Mouse (Mus musculus): Measurements from ENCODE around the gene Pla1a. TPM values are rescaled to one million over a fixed set of nuclear protein-coding genes. Genes with fewer than 3 reads are reported as not detected.
A peak's percentile ranks its signal among the peaks of the same experiment; 100 is the strongest.

The Pla1a gene
- polyA plus RNA-seq, 1 experiment from 2014 or later = 49.8 TPM

- no peak overlapping the region for H3K27ac ChIP-seq (ENCODE audit: low read depth)
- H3K27me3 ChIP-seq (ENCODE audit: insufficient read depth, low read length) = no peaks in the 10 kb centered on the region
- H3K4me3 ChIP-seq (ENCODE audit: low read depth, low read length) = no peak overlapping the region
- H3K4me1 ChIP-seq (ENCODE audit: insufficient read depth) = peaks cover 14% of the 10 kb centered on the region
- WGBS (ENCODE audit: insufficient replicate concordance) = 71% methylated on average over 4 of the region's 4 CpGs
- TF ChIP-seq EP300 (IDR thresholded peaks at IDR 0.05; ENCODE audit: low read depth) (no peak), CTCF (IDR thresholded peaks at IDR 0.05; ENCODE audit: low read depth) (no peak)
- no peak for DNase-seq
- no peak overlapping the region for H3K4me2 ChIP-seq (ENCODE audit: low read depth, low read length)
- no peaks in the 10 kb centered on the region for H3K9me3 ChIP-seq (ENCODE audit: low read length)
- ATAC-seq = no peak
- no peaks in the 10 kb centered on the region for H3K36me3 ChIP-seq (replicated peaks; ENCODE audit: insufficient read depth, low read length)
- H3K9ac ChIP-seq (replicated peaks) = no peak overlapping the region
These were observed 66.7 kb downstream of the Pla1a start for GRCm38 (mm10) chr16:38366231-38366630.

- H3K4me3 ChIP-seq (ENCODE audit: low read depth, low read length) = no peak overlapping the region
- WGBS (ENCODE audit: insufficient replicate concordance) = 83% methylated on average over 10 of the region's 10 CpGs
- no peaks in the 10 kb centered on the region for H3K36me3 ChIP-seq (replicated peaks; ENCODE audit: insufficient read depth, low read length)
- TF ChIP-seq CTCF (IDR thresholded peaks at IDR 0.05; ENCODE audit: low read depth) = no peak
- TF ChIP-seq EP300 (IDR thresholded peaks at IDR 0.05; ENCODE audit: low read depth) = no peak
- H3K27ac ChIP-seq (ENCODE audit: low read depth) = no peak overlapping the region
- DNase-seq = no peak
- no peak for ATAC-seq
- H3K9me3 ChIP-seq (ENCODE audit: low read length) = no peaks in the 10 kb centered on the region
- no peak overlapping the region for H3K4me2 ChIP-seq (ENCODE audit: low read depth, low read length)
- H3K9ac ChIP-seq (replicated peaks) = no peak overlapping the region
- H3K27me3 ChIP-seq (ENCODE audit: insufficient read depth, low read length) = no peaks in the 10 kb centered on the region
- H3K4me1 ChIP-seq (ENCODE audit: insufficient read depth) = peaks cover 8% of the 10 kb centered on the region
These were observed 67.6 kb downstream of the Pla1a start for GRCm38 (mm10) chr16:38365390-38365789.

GRCm38 (mm10) chr16:38363657-38364056, 69.3 kb downstream of the Pla1a start:
- WGBS (ENCODE audit: insufficient replicate concordance) = 70% methylated on average over 7 of the region's 7 CpGs
- Histone ChIP-seq H3K4me3 (ENCODE audit: low read depth, low read length) (no peak overlapping the region), H3K4me1 (ENCODE audit: insufficient read depth) (peaks cover 8% of the 10 kb centered on the region; the same call in 1 of the 2 replicates), H3K9me3 (ENCODE audit: low read length) (no peaks in the 10 kb centered on the region), H3K4me2 (ENCODE audit: low read depth, low read length) (no peak overlapping the region), H3K36me3 (replicated peaks; ENCODE audit: insufficient read depth, low read length) (no peaks in the 10 kb centered on the region), H3K27me3 (ENCODE audit: insufficient read depth, low read length) (no peaks in the 10 kb centered on the region), H3K27ac (ENCODE audit: low read depth) (no peak overlapping the region), H3K9ac (replicated peaks) (no peak overlapping the region)
- DNase-seq = no peak
- TF ChIP-seq EP300 (IDR thresholded peaks at IDR 0.05; ENCODE audit: low read depth) = no peak
- TF ChIP-seq CTCF (IDR thresholded peaks at IDR 0.05; ENCODE audit: low read depth) = no peak
- ATAC-seq = no peak

GRCm38 (mm10) chr16:38363256-38363595, 69.7 kb downstream of the Pla1a start:
- Histone ChIP-seq H3K4me2 (ENCODE audit: low read depth, low read length) (no peak overlapping the region), H3K4me1 (ENCODE audit: insufficient read depth) (peaks cover 8% of the 10 kb centered on the region; the same call in 1 of the 2 replicates)

GRCm38 (mm10) chr16:38362493-38363255, 70.3 kb downstream of the Pla1a start:
- Histone ChIP-seq H3K4me3 (ENCODE audit: low read depth, low read length) (no peak overlapping the region), H3K36me3 (replicated peaks; ENCODE audit: insufficient read depth, low read length) (no peaks in the 10 kb centered on the region), H3K27ac (ENCODE audit: low read depth) (no peak overlapping the region), H3K9me3 (ENCODE audit: low read length) (no peaks in the 10 kb centered on the region), H3K4me2 (ENCODE audit: low read depth, low read length) (no peak overlapping the region), H3K27me3 (ENCODE audit: insufficient read depth, low read length) (no peaks in the 10 kb centered on the region), H3K9ac (replicated peaks) (peak overlapping the region; percentile 21; the same call in 1 of the 2 replicates), H3K4me1 (ENCODE audit: insufficient read depth) (peaks cover 8% of the 10 kb centered on the region; the same call in 1 of the 2 replicates)
- no peak for TF ChIP-seq EP300 (IDR thresholded peaks at IDR 0.05; ENCODE audit: low read depth)
- no peak for TF ChIP-seq CTCF (IDR thresholded peaks at IDR 0.05; ENCODE audit: low read depth)
- ATAC-seq = no peak; the same call in 1 of the 2 replicates
- no peak for DNase-seq
- WGBS (ENCODE audit: insufficient replicate concordance) = 68% methylated on average over 20 of the region's 20 CpGs

More at GRCm38 (mm10) chr16:38363256-38363595, 69.7 kb downstream of the Pla1a start:
- ATAC-seq (no peak), DNase-seq (no peak)
- H3K9ac ChIP-seq (replicated peaks) = no peak overlapping the region
- H3K27ac ChIP-seq (ENCODE audit: low read depth) = no peak overlapping the region
- no peaks in the 10 kb centered on the region for H3K36me3 ChIP-seq (replicated peaks; ENCODE audit: insufficient read depth, low read length)
- H3K4me3 ChIP-seq (ENCODE audit: low read depth, low read length) = no peak overlapping the region
- WGBS (ENCODE audit: insufficient replicate concordance) = 42% methylated on average over 3 of the region's 3 CpGs
- H3K9me3 ChIP-seq (ENCODE audit: low read length) = no peaks in the 10 kb centered on the region
- H3K27me3 ChIP-seq (ENCODE audit: insufficient read depth, low read length) = no peaks in the 10 kb centered on the region
- TF ChIP-seq CTCF (IDR thresholded peaks at IDR 0.05; ENCODE audit: low read depth) (no peak), EP300 (IDR thresholded peaks at IDR 0.05; ENCODE audit: low read depth) (no peak)

- DNase-seq = no peak
- Histone ChIP-seq H3K4me1 (ENCODE audit: insufficient read depth) (peaks cover 8% of the 10 kb centered on the region; the same call in 1 of the 2 replicates), H3K36me3 (replicated peaks; ENCODE audit: insufficient read depth, low read length) (no peaks in the 10 kb centered on the region), H3K4me3 (ENCODE audit: low read depth, low read length) (no peak within 1 kb of the TSS), H3K27ac (ENCODE audit: low read depth) (no peak within 1 kb of the TSS), H3K9ac (replicated peaks) (peak within 1 kb of the TSS; percentile 21; the same call in 1 of the 2 replicates), H3K9me3 (ENCODE audit: low read length) (no peaks in the 10 kb centered on the region), H3K4me2 (ENCODE audit: low read depth, low read length) (peak within 1 kb of the TSS; percentile 45), H3K27me3 (ENCODE audit: insufficient read depth, low read length) (no peaks in the 10 kb centered on the region)
- no peak for ATAC-seq
- TF ChIP-seq CTCF (IDR thresholded peaks at IDR 0.05; ENCODE audit: low read depth) (no peak), EP300 (IDR thresholded peaks at IDR 0.05; ENCODE audit: low read depth) (no peak)
- 33% methylated on average over 10 of the region's 10 CpGs for WGBS (ENCODE audit: insufficient replicate concordance)
These were observed 71.0 kb downstream of the Pla1a start, which contains the start of gene Popdc2 for GRCm38 (mm10) chr16:38361933-38362332. TSS of gene Popdc2 (plus strand) at chr16:38362209.

Measured in liver, postnatal 0 days (tissue).